Mouse (Mus musculus) stomach, embryonic 16.5 days (tissue): ENCODE results near the gene Gm5089. TPM values are rescaled to one million over a fixed set of nuclear protein-coding genes. Genes with fewer than 3 reads are reported as not detected.
A peak's percentile ranks its signal among the peaks of the same experiment; 100 is the strongest.

Source experiments
- ATAC-seq: fragments of 200-750 bp; cut with Nextera tagmentation; 2 replicates; pipeline ENCODE4 v1.8.0; 2017; ENCODE audit warnings: moderate number of reproducible peaks, moderate TSS enrichment; ENCODE audit not compliant: insufficient read depth, low FRiP score
- H3K27ac ChIP-seq: fragments of 300-500 bp; sonication (generic); 2 replicates; pipeline ENCODE4 v1.5.1; 2014; ENCODE audit warnings: low read length
- H3K27me3 ChIP-seq: fragments of 300-500 bp; sonication (generic); 2 replicates; pipeline ENCODE4 v1.6.1; 2014; ENCODE audit warnings: low read length, control low read depth, mixed read lengths; ENCODE audit not compliant: control insufficient read depth, insufficient read depth
- H3K36me3 ChIP-seq: fragments of 300-500 bp; sonication (generic); 2 replicates; pipeline ENCODE4 v1.6.1; 2014; ENCODE audit warnings: low read length; ENCODE audit not compliant: control insufficient read depth, insufficient read depth
- H3K4me1 ChIP-seq: fragments of 300-500 bp; sonication (generic); 2 replicates; pipeline ENCODE4 v1.6.1; 2014; ENCODE audit warnings: low read length, control low read depth, mixed read lengths; ENCODE audit not compliant: control insufficient read depth, insufficient read depth
- H3K4me2 ChIP-seq: fragments of 300-500 bp; sonication (generic); 2 replicates; pipeline ENCODE4 v1.6.1; 2014; ENCODE audit warnings: low read depth, low read length, mixed read lengths
- H3K4me3 ChIP-seq: fragments of 300-500 bp; sonication (generic); replicated peaks from 2 replicates; pipeline ENCODE4 v1.5.1; 2014; ENCODE audit warnings: mild to moderate bottlenecking, low read length
- H3K9ac ChIP-seq: fragments of 300-500 bp; sonication (generic); 2 replicates; pipeline ENCODE4 v1.6.1; 2014; ENCODE audit warnings: low read length
- H3K9me3 ChIP-seq: fragments of 300-500 bp; sonication (generic); replicated peaks from 2 replicates; pipeline ENCODE4 v1.6.1; 2016; ENCODE audit warnings: low read length, control low read depth; ENCODE audit not compliant: control insufficient read depth
- WGBS: fragments of 180-500 bp; shearing (Covaris S2); extraction: QIAGEN DNeasy Blood & Tissue Kit; methylation state at CpG from one replicate; pipeline ENCODE4 v1.1.7; 2014; 5-methylcytosine and 5-hydroxymethylcytosine counted together
- polyA plus RNA-seq: library from polyadenylated mRNA; unstranded; fragments of >200 nt; fragmentation: Nextera tagmentation; extraction: Ambion mirVana; gene quantifications from 2 replicates; pipeline ENCODE4 v1.2.1, GENCODE M21; 2015

The Gm5089 gene
- polyA plus RNA-seq, result not detected in 2 replicates

DNA sequence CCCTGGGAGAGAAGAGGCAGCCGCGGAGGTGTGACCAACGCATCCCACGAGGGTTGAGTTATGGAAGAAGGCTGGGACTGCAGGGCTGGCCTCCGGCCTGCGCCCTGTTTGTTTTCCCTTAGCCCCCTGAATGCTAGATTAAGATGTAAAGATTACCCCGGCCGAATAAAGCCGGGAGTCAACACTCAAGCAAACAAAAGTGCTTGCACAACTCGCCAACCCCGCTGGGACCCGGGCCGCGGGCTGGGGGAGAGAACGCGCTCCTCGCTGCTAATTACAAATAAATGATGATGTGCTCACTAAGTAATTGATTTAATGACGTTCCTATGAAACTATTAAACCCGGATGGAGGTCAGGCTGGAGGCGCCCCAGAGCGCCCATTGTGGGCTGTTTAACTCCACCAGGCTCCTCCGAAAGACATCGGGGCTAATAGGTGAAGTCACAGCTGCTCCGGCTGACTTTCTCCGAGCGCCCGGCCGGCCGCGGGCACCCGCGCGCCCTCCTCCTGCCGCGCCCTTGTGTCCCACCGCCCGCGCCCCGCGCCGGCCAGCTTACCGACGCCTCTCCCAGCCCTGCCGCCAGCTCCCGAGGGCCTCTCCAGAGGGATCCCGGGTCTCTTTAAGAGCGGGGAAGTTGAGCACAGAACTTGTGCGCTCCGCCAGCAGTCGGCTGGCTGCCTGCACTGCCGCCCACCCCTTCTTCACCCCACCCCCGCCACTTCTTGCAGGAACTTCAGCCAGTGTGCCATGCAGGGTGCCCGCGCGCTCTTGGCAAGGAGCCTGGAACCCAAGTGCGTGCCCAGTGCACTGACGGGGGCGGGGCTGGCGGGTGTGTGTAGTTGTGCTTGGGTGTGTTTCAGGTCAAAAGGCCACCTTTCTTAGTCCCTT lies at the start of gene Gm5089:
Gene Gm5089, minus strand, starts transcription at position 620 of the 887 bp plus-strand sequence.
- Histone ChIP-seq H3K27ac (no peak within 1 kb of the TSS), H3K27me3 (peaks cover 77% of the 10 kb centered on the region), H3K4me3 (peak within 1 kb of the TSS; percentile 38), H3K9me3 (no peaks in the 10 kb centered on the region), H3K9ac (peak within 1 kb of the TSS; percentile 55; the same call in 1 of the 2 replicates), H3K4me2 (peak within 1 kb of the TSS; percentile 64), H3K4me1 (peaks cover 6% of the 10 kb centered on the region), H3K36me3 (no peaks in the 10 kb centered on the region)
- under 1% methylated on average over 59 of the region's 59 CpGs for WGBS
- ATAC-seq, result 0 out of 2 replicates have a peak, but pooled peaks have one; percentile 56

DNA sequence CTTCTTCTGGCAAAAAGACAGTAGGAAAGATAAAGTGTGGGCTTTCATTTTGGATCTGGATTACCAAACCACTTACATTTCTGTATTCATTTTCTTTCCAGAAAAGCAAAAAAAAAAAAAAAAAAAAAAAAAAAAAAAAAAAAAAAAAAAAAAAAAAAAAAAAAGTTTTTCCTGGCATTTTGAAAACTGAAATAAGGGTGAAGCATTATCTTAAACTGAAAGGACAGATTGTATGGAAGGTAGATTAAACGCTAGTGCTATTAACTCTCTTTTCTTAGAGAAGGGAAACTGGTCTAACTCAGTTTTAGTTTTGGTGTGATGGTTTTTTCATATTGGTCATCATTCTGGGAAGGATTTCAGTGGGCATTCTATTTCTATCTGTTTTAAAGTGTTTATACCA lies 41.1 kb upstream of the Gm5089 start:
- H3K4me2 ChIP-seq, result no peak overlapping the region
- WGBS, result 57% methylated on average over 1 of the region's 1 CpGs
- no peaks in the 10 kb centered on the region for H3K36me3 ChIP-seq
- H3K27ac ChIP-seq, result no peak overlapping the region
- H3K27me3 ChIP-seq, result peaks cover 39% of the 10 kb centered on the region
- no peak overlapping the region for H3K9ac ChIP-seq
- H3K4me1 ChIP-seq, result no peaks in the 10 kb centered on the region
- peaks cover 4% of the 10 kb centered on the region for H3K9me3 ChIP-seq
- no peak overlapping the region for H3K4me3 ChIP-seq
- ATAC-seq, result no peak

- Histone ChIP-seq H3K9ac (no peak overlapping the region), H3K4me2 (no peak overlapping the region), H3K27me3 (peaks cover 39% of the 10 kb centered on the region), H3K36me3 (no peaks in the 10 kb centered on the region), H3K27ac (no peak overlapping the region), H3K4me3 (no peak overlapping the region), H3K9me3 (peaks cover 4% of the 10 kb centered on the region), H3K4me1 (no peaks in the 10 kb centered on the region)
- 70% methylated on average over 6 of the region's 6 CpGs for WGBS
- no peak for ATAC-seq
Observed at GRCm38 (mm10) chr14:122491521-122491920, 40.6 kb upstream of the Gm5089 start.

GRCm38 (mm10) chr14:122490441-122491328 lies 39.8 kb upstream of the Gm5089 start, which contains the start of gene Gm10837:
Gene Gm10837, plus strand, starts transcription at chr14:122490586.
- peaks cover 42% of the 10 kb centered on the region for H3K27me3 ChIP-seq
- peak; percentile 71 for ATAC-seq
- H3K36me3 ChIP-seq, result no peaks in the 10 kb centered on the region
- no peaks in the 10 kb centered on the region for H3K4me1 ChIP-seq
- 2% methylated on average over 51 of the region's 51 CpGs for WGBS
- H3K4me3 ChIP-seq, result peak within 1 kb of the TSS; percentile 30
- no peak within 1 kb of the TSS for H3K9ac ChIP-seq
- no peak within 1 kb of the TSS for H3K27ac ChIP-seq
- peak within 1 kb of the TSS; percentile 43 for H3K4me2 ChIP-seq
- H3K9me3 ChIP-seq, result peaks cover 4% of the 10 kb centered on the region

- 7% methylated on average over 12 of the region's 12 CpGs for WGBS
- ATAC-seq, result no peak
- H3K9ac ChIP-seq, result no peak overlapping the region
- peaks cover 48% of the 10 kb centered on the region for H3K27me3 ChIP-seq
- no peak overlapping the region for H3K4me2 ChIP-seq
- no peaks in the 10 kb centered on the region for H3K36me3 ChIP-seq
- H3K27ac ChIP-seq, result no peak overlapping the region
- H3K4me3 ChIP-seq, result no peak overlapping the region
- H3K4me1 ChIP-seq, result no peaks in the 10 kb centered on the region
- peaks cover 4% of the 10 kb centered on the region for H3K9me3 ChIP-seq
Observed at GRCm38 (mm10) chr14:122489686-122490414, 38.9 kb upstream of the Gm5089 start.

- Histone ChIP-seq H3K9ac (no peak overlapping the region), H3K9me3 (peaks cover 4% of the 10 kb centered on the region), H3K27me3 (peaks cover 56% of the 10 kb centered on the region), H3K27ac (no peak overlapping the region), H3K4me2 (no peak overlapping the region), H3K36me3 (no peaks in the 10 kb centered on the region), H3K4me3 (no peak overlapping the region), H3K4me1 (no peaks in the 10 kb centered on the region)
- WGBS, result 2% methylated on average over 5 of the region's 5 CpGs
- ATAC-seq, result no peak
Observed at GRCm38 (mm10) chr14:122489041-122489440, 38.1 kb upstream of the Gm5089 start.

- Histone ChIP-seq H3K27ac (no peak overlapping the region), H3K4me2 (no peak overlapping the region), H3K4me3 (no peak overlapping the region), H3K36me3 (no peaks in the 10 kb centered on the region), H3K9ac (no peak overlapping the region), H3K9me3 (no peaks in the 10 kb centered on the region), H3K4me1 (no peaks in the 10 kb centered on the region), H3K27me3 (peaks cover 69% of the 10 kb centered on the region)
- WGBS, result 9% methylated on average over 5 of the region's 5 CpGs
- no peak for ATAC-seq
Observed at GRCm38 (mm10) chr14:122487366-122487765, 36.5 kb upstream of the Gm5089 start.

GRCm38 (mm10) chr14:122486611-122487010 lies 35.7 kb upstream of the Gm5089 start:
- Histone ChIP-seq H3K36me3 (no peaks in the 10 kb centered on the region), H3K9me3 (no peaks in the 10 kb centered on the region), H3K4me1 (no peaks in the 10 kb centered on the region), H3K27ac (no peak overlapping the region), H3K4me2 (no peak overlapping the region), H3K9ac (no peak overlapping the region), H3K4me3 (no peak overlapping the region), H3K27me3 (peaks cover 74% of the 10 kb centered on the region)
- ATAC-seq, result no peak
- 0% methylated on average over 1 of the region's 1 CpGs for WGBS
